Mouse (Mus musculus) MEL (cell line): ENCODE data around the gene Wbp2. TPM values are rescaled to one million over a fixed set of nuclear protein-coding genes. Genes with fewer than 3 reads are reported as not detected.

ENCODE experiments used
- DNase-seq: peaks from one replicate; pipeline ENCODE4 v3.0.0; 2011; ENCODE audit warnings: low read depth, low spot score
- H3K27ac ChIP-seq: 2 replicates; pipeline ENCODE4 v1.5.1; 2012; ENCODE audit warnings: low read depth, mild to moderate bottlenecking, control low read depth, low read length, moderate library complexity; ENCODE audit not compliant: control insufficient read depth
- H3K27me3 ChIP-seq, 2 experiments: fragments of 150-350 bp in 1 of 2; sonication (generic) in 1 of 2; 2 replicates each; pipeline ENCODE4 v1.6.1; 2012; ENCODE audit warnings: low read length in 2 of 2, mild to moderate bottlenecking in 2 of 2, improper control_type of control experiment in 1 of 2, moderate library complexity in 1 of 2; ENCODE audit not compliant: insufficient read depth in 2 of 2, control insufficient read depth in 1 of 2
- H3K36me3 ChIP-seq, 2 experiments: 2 replicates each; pipeline ENCODE4 v1.6.1; 2012 to 2014; ENCODE audit warnings: low read length in 2 of 2, improper control_type of control experiment in 1 of 2, inconsistent platforms in 1 of 2, mild to moderate bottlenecking in 1 of 2; ENCODE audit not compliant: insufficient read depth in 2 of 2, control insufficient read depth in 1 of 2
- H3K4me1 ChIP-seq, 2 experiments: fragments of 150-350 bp in 1 of 2; sonication (generic) in 1 of 2; 2 replicates each; pipeline ENCODE4 v1.6.1; 2012; ENCODE audit warnings: low read length in 2 of 2, improper control_type of control experiment in 1 of 2, mild to moderate bottlenecking in 1 of 2; ENCODE audit not compliant: insufficient read depth in 2 of 2, control insufficient read depth in 1 of 2
- H3K4me3 ChIP-seq, 2 experiments: fragments of 150-350 bp in 1 of 2; sonication (generic) in 1 of 2; 2 replicates each; pipeline ENCODE4 v1.5.1; 2012; ENCODE audit warnings: low read depth in 2 of 2, low read length in 2 of 2, mild to moderate bottlenecking in 2 of 2, moderate library complexity in 2 of 2, control low read depth in 1 of 2, improper control_type of control experiment in 1 of 2; ENCODE audit not compliant: control insufficient read depth in 1 of 2, insufficient read depth in 1 of 2
- H3K79me2 ChIP-seq: 2 replicates; pipeline ENCODE4 v1.6.1; 2012; ENCODE audit warnings: mild to moderate bottlenecking, low read length, moderate library complexity; ENCODE audit not compliant: control insufficient read depth, poor library complexity, insufficient read depth
- H3K9ac ChIP-seq: 2 replicates; pipeline ENCODE4 v1.6.1; 2012; ENCODE audit warnings: low read depth, mild to moderate bottlenecking, control low read depth, low read length, moderate library complexity; ENCODE audit not compliant: control insufficient read depth, poor library complexity, severe bottlenecking
- H3K9me3 ChIP-seq: fragments of 150-350 bp; sonication (generic); replicated peaks from 2 replicates; pipeline ENCODE4 v1.6.1; 2012; ENCODE audit warnings: mild to moderate bottlenecking, low read length, improper control_type of control experiment, moderate library complexity; ENCODE audit not compliant: insufficient read depth
- CHD1 ChIP-seq: IDR thresholded peaks from 2 replicates; pipeline ENCODE4 v1.6.1; 2012; ENCODE audit warnings: low read depth, mild to moderate bottlenecking, inconsistent platforms, low read length, improper control_type of control experiment
- CHD2 ChIP-seq: IDR thresholded peaks from 2 replicates; pipeline ENCODE4 v1.6.1; 2011; ENCODE audit warnings: low read length, improper control_type of control experiment
- CTCF ChIP-seq, 3 experiments: IDR thresholded peaks in 2 of 3; conservative IDR thresholded peaks in 1 of 3; 2 replicates each; pipeline ENCODE4 v1.5.1; 2011 to 2012; ENCODE audit warnings: low read length in 3 of 3, low read depth in 2 of 3, mild to moderate bottlenecking in 2 of 3, improper control_type of control experiment in 1 of 3, inconsistent platforms in 1 of 3, mixed read lengths in 1 of 3, moderate library complexity in 1 of 3; ENCODE audit not compliant: control insufficient read depth in 1 of 3, insufficient read depth in 1 of 3, poor library complexity in 1 of 3, severe bottlenecking in 1 of 3
- GABPA ChIP-seq: IDR thresholded peaks from 2 replicates; pipeline ENCODE4 v1.6.1; 2012; ENCODE audit warnings: low read depth, mild to moderate bottlenecking, inconsistent platforms, low read length, improper control_type of control experiment, moderate library complexity
- GATA1 ChIP-seq: IDR thresholded peaks from 2 replicates; pipeline ENCODE4 v1.6.1; 2011; ENCODE audit warnings: low read depth, low read length, improper control_type of control experiment
- JUND ChIP-seq: IDR thresholded peaks from 2 replicates; pipeline ENCODE4 v1.6.1; 2011; ENCODE audit warnings: low read depth, mild to moderate bottlenecking, improper control_type of control experiment, low read length
- KAT2A ChIP-seq: conservative IDR thresholded peaks from 2 replicates; pipeline ENCODE4 v1.6.1; 2012; ENCODE audit warnings: low read depth, low read length, improper control_type of control experiment, inconsistent platforms
- MAX ChIP-seq: IDR thresholded peaks from 2 replicates; pipeline ENCODE4 v1.6.1; 2011; ENCODE audit warnings: low read length, improper control_type of control experiment
- MEF2A ChIP-seq: IDR thresholded peaks from 2 replicates; pipeline ENCODE4 v1.6.1; 2014; ENCODE audit warnings: low read depth, mild to moderate bottlenecking, inconsistent platforms, low read length, improper control_type of control experiment; ENCODE audit not compliant: poor library complexity, insufficient replicate concordance, severe bottlenecking; ENCODE audit errors: extremely low read depth
- MXI1 ChIP-seq: IDR thresholded peaks from 2 replicates; pipeline ENCODE4 v1.6.1; 2011; ENCODE audit warnings: mild to moderate bottlenecking, low read depth, low read length, improper control_type of control experiment
- MYB ChIP-seq: IDR thresholded peaks from 2 replicates; pipeline ENCODE4 v1.6.1; 2011; ENCODE audit warnings: mild to moderate bottlenecking, low read depth, low read length, improper control_type of control experiment
- NELFE ChIP-seq: IDR thresholded peaks from 2 replicates; pipeline ENCODE4 v1.6.1; 2011; ENCODE audit warnings: low read depth, low read length, improper control_type of control experiment
- NRF1 ChIP-seq: IDR thresholded peaks from 2 replicates; pipeline ENCODE4 v1.6.1; 2014; ENCODE audit warnings: low read depth, mild to moderate bottlenecking, inconsistent platforms, low read length, improper control_type of control experiment, moderate library complexity; ENCODE audit not compliant: poor library complexity, insufficient read depth, severe bottlenecking
- POLR2AphosphoS2 ChIP-seq: IDR thresholded peaks from 2 replicates; pipeline ENCODE4 v1.6.1; 2011; ENCODE audit warnings: low read length, improper control_type of control experiment
- TCF12 ChIP-seq: IDR thresholded peaks from 2 replicates; pipeline ENCODE4 v1.6.1; 2014; ENCODE audit warnings: low read depth, mild to moderate bottlenecking, inconsistent platforms, low read length, improper control_type of control experiment, moderate library complexity
- USF2 ChIP-seq, 2 experiments: IDR thresholded peaks; 2 replicates each; pipeline ENCODE4 v1.6.1; 2011 to 2012; ENCODE audit warnings: improper control_type of control experiment in 2 of 2, low read length in 2 of 2, borderline replicate concordance in 1 of 2, inconsistent platforms in 1 of 2, low read depth in 1 of 2, mild to moderate bottlenecking in 1 of 2; ENCODE audit not compliant: insufficient read depth in 1 of 2
- ZKSCAN1 ChIP-seq: IDR thresholded peaks from 2 replicates; pipeline ENCODE4 v1.6.1; 2012; ENCODE audit warnings: low read depth, mild to moderate bottlenecking, inconsistent platforms, low read length, improper control_type of control experiment, moderate library complexity
- polyA plus RNA-seq, 2 experiments: library from polyadenylated mRNA; stranded (reverse) in 1 of 2; unstranded in 1 of 2; fragments of >175 nt in 1 of 2; fragments of >200 nt in 1 of 2; gene quantifications; 2 replicates each; pipeline versions ENCODE4 v1.2.1 to v1.2.4; 2012; ENCODE audit warnings: low replicate concordance in 2 of 2, low read depth in 1 of 2; ENCODE audit not compliant: insufficient read length in 2 of 2, insufficient read depth in 1 of 2, missing spikeins in 1 of 2
- total RNA-seq: library from RNA; depleted of rRNA; stranded (reverse); fragments of 300-350 nt; gene quantifications from 2 replicates; pipeline ENCODE4 v1.2.3, GENCODE M21; 2012

The Wbp2 gene
- total and polyA plus RNA-seq, 3 experiments: 16.5 to 75.8 TPM; not detected in 1

DNA sequence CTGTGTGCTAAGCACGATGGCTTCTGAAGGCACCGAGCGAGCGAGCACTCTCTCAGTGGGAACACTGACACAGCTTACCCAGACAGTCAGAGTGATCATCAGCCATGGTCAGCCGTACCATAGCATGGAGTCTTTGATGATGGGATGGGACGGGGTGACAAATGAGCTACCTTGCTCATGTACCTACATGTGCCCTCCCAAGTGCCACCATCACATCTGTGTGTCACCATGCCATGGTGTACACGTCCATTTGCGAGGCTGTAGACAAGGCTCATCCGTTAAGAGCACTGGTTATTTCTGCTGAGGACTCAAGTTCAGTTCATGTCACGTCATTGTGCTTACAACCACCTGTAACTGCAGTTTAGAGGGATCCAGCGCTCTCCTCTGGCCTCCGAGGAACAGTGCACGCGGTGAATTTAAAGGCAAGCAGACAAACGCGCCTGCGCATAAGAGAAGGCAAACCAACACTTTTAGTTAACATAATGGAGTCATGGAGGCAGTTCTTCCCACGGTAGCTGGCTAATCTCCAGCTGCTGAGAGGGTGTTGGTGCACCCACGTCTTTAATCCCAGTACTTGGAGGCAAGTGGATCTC, 24.9 kb upstream of the Wbp2 start:
- no peak for DNase-seq
- Histone ChIP-seq H3K79me2 (no peaks in the 10 kb centered on the region), H3K4me1 (no peaks in the 10 kb centered on the region), H3K27ac (no peak overlapping the region), H3K9me3 (no peaks in the 10 kb centered on the region), H3K27me3 (no peaks in the 10 kb centered on the region), H3K4me3 (no peak overlapping the region), H3K9ac (no peak overlapping the region), H3K36me3 (no peaks in the 10 kb centered on the region)
- TF ChIP-seq KAT2A: no peak
- TF ChIP-seq ZKSCAN1: no peak
- TF ChIP-seq GABPA: no peak
- no peak for TF ChIP-seq MXI1
- no peak for TF ChIP-seq MEF2A
- no peak for TF ChIP-seq JUND
- no peak for TF ChIP-seq MYB
- TF ChIP-seq NRF1: no peak
- TF ChIP-seq TCF12: no peak

GRCm38 (mm10) chr11:116111067-116111466, 24.3 kb upstream of the Wbp2 start:
- H3K4me3 ChIP-seq: no peak overlapping the region
- no peaks in the 10 kb centered on the region for H3K79me2 ChIP-seq
- peak; percentile 3 to 37 (median 30); a peak in 2 of 6 replicates for TF ChIP-seq CTCF (IDR thresholded peaks at IDR 0.05 in 2 of 3, conservative IDR thresholded peaks at IDR 0.05 in 1 of 3; ENCODE audit: control insufficient read depth in 1 of 3, insufficient read depth in 1 of 3, low read depth in 2 of 3, low read length in 3 of 3, poor library complexity in 1 of 3, severe bottlenecking in 1 of 3)
- no peak for TF ChIP-seq GATA1
- H3K36me3 ChIP-seq: no peaks in the 10 kb centered on the region
- H3K9ac ChIP-seq: no peak overlapping the region
- H3K27ac ChIP-seq: no peak overlapping the region
- H3K27me3 ChIP-seq: no peaks in the 10 kb centered on the region
- DNase-seq: no peak
- no peaks in the 10 kb centered on the region for H3K9me3 ChIP-seq
- no peaks in the 10 kb centered on the region for H3K4me1 ChIP-seq

DNA sequence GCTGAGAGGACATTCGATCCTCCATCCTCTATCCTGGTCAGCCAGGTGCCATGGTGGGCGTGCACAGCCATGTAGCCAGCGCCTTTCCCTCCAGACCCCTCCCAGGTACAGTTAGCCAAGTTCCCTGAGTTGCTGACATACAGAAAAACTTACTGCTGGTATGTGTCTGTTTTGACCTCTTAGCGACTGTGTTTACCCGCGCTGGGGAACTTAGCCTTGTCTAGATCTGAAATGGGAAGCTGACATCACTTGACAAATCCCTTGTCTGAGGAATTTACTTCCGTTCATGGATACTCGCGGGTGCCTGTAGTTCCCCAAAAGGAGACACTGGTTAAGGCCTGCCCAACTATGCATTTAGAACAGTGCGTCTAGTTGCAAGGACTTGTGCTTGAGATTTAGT, 23.7 kb upstream of the Wbp2 start:
- H3K79me2 ChIP-seq: no peaks in the 10 kb centered on the region
- no peaks in the 10 kb centered on the region for H3K36me3 ChIP-seq
- no peak overlapping the region for H3K27ac ChIP-seq
- no peak overlapping the region for H3K9ac ChIP-seq
- TF ChIP-seq MAX (no peak), CHD1 (no peak), POLR2AphosphoS2 (no peak), NELFE (no peak), CHD2 (no peak), USF2 (IDR thresholded peaks at IDR 0.05; ENCODE audit: borderline replicate concordance in 1 of 2, insufficient read depth in 1 of 2, low read depth in 1 of 2, low read length in 2 of 2) (no peak)
- H3K27me3 ChIP-seq: no peaks in the 10 kb centered on the region
- no peak overlapping the region for H3K4me3 ChIP-seq
- no peaks in the 10 kb centered on the region for H3K9me3 ChIP-seq
- no peak for DNase-seq
- no peaks in the 10 kb centered on the region for H3K4me1 ChIP-seq
